Mouse (Mus musculus) embryonic facial prominence, embryonic 13.5 days (tissue): ENCODE data around the gene Slc7a10. TPM values are rescaled to one million over a fixed set of nuclear protein-coding genes. Genes with fewer than 3 reads are reported as not detected.

Experiments used
- ATAC-seq: fragments of 200-750 bp; cut with Nextera tagmentation; 2 replicates; pipeline ENCODE4 v1.8.0; 2017; ENCODE audit warnings: low read depth; ENCODE audit not compliant: insufficient number of reproducible peaks, insufficient read depth, low FRiP score, low TSS enrichment
- H3K27ac ChIP-seq: fragments of 300-500 bp; sonication (generic); 2 replicates; pipeline ENCODE4 v1.5.1; 2015; ENCODE audit warnings: moderate library complexity, mild to moderate bottlenecking, inconsistent platforms
- H3K27me3 ChIP-seq: fragments of 300-500 bp; sonication (generic); 2 replicates; pipeline ENCODE4 v1.6.1; 2015; ENCODE audit warnings: mild to moderate bottlenecking, inconsistent platforms
- H3K36me3 ChIP-seq: fragments of 300-500 bp; sonication (generic); 2 replicates; pipeline ENCODE4 v1.6.1; 2015; ENCODE audit warnings: mild to moderate bottlenecking, inconsistent platforms
- H3K4me1 ChIP-seq: fragments of 300-500 bp; sonication (generic); 2 replicates; pipeline ENCODE4 v1.6.1; 2015; ENCODE audit warnings: inconsistent platforms
- H3K4me2 ChIP-seq: fragments of 300-500 bp; sonication (generic); 2 replicates; pipeline ENCODE4 v1.6.1; 2015; ENCODE audit warnings: moderate library complexity, mild to moderate bottlenecking, inconsistent platforms
- H3K4me3 ChIP-seq: fragments of 300-500 bp; sonication (generic); 2 replicates; pipeline ENCODE4 v1.5.1; 2015; ENCODE audit warnings: mild to moderate bottlenecking, inconsistent platforms
- H3K9ac ChIP-seq: fragments of 300-500 bp; sonication (generic); 2 replicates; pipeline ENCODE4 v1.6.1; 2015; ENCODE audit warnings: mild to moderate bottlenecking, inconsistent platforms
- H3K9me3 ChIP-seq: fragments of 300-500 bp; sonication (generic); 2 replicates; pipeline ENCODE4 v1.6.1; 2016; ENCODE audit warnings: inconsistent platforms
- WGBS: fragments of 180-500 bp; shearing (Covaris S2); methylation state at CpG from one replicate; pipeline ENCODE4 v1.1.7; 2015; ENCODE audit warnings: mixed read lengths; 5-methylcytosine and 5-hydroxymethylcytosine counted together
- polyA plus RNA-seq: library from polyadenylated mRNA; unstranded; fragments of >200 nt; fragmentation: Nextera tagmentation; extraction: Ambion mirVana; gene quantifications from 2 replicates; pipeline ENCODE4 v1.2.1, GENCODE M21; 2015

Gene Slc7a10
- polyA plus RNA-seq, 1 experiment from 2014 or later: 5.5 TPM

GRCm38 (mm10) chr7:35154449-35154848 is 31.7 kb upstream of the Slc7a10 start:
- Histone ChIP-seq H3K4me2 (no peak overlapping the region), H3K27ac (no peak overlapping the region), H3K9ac (no peak overlapping the region), H3K4me1 (peaks cover 13% of the 10 kb centered on the region), H3K27me3 (0 out of 2 replicates have a peak, but pooled peaks cover 3% of the 10 kb centered on the region), H3K4me3 (no peak overlapping the region), H3K9me3 (no peaks in the 10 kb centered on the region; the same call in 1 of the 2 replicates), H3K36me3 (no peaks in the 10 kb centered on the region)
- ATAC-seq: no peak
- WGBS: 83% methylated on average over 12 of the region's 12 CpGs

GRCm38 (mm10) chr7:35156561-35157477 is 29.4 kb upstream of the Slc7a10 start:
- ATAC-seq: no peak
- H3K36me3 ChIP-seq: no peaks in the 10 kb centered on the region
- 70% methylated on average over 16 of the region's 16 CpGs for WGBS
- 0 out of 2 replicates have a peak, but pooled peaks cover 3% of the 10 kb centered on the region for H3K27me3 ChIP-seq
- no peaks in the 10 kb centered on the region; the same call in 1 of the 2 replicates for H3K9me3 ChIP-seq
- no peak overlapping the region for H3K4me3 ChIP-seq
- H3K9ac ChIP-seq: no peak overlapping the region
- no peak overlapping the region for H3K4me2 ChIP-seq
- no peak overlapping the region for H3K27ac ChIP-seq
- H3K4me1 ChIP-seq: peaks cover 10% of the 10 kb centered on the region

DNA sequence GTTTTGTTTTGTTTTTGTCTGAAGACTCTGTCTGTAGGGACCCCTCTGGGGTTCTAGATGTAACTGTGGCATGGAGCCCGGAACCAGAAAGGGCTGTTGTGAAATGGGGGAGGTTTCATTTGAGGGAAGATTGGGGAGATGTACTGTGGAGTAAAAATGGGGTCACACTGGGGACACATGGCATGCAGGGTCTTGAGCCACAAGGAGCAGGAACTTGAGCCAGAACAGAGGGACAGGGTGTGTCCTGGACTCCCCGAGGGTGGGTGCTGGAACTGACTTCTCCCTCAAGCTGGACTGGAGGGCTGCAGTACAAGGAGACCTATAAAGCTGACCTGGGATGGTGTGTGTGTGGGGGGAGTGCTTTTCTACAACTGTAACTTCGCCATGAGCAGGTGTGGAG is 28.7 kb upstream of the Slc7a10 start:
- no peak overlapping the region for H3K27ac ChIP-seq
- no peaks in the 10 kb centered on the region for H3K36me3 ChIP-seq
- H3K4me1 ChIP-seq: 0 out of 2 replicates have a peak, but pooled peaks cover 3% of the 10 kb centered on the region
- 72% methylated on average over 3 of the region's 3 CpGs for WGBS
- no peaks in the 10 kb centered on the region; the same call in 1 of the 2 replicates for H3K9me3 ChIP-seq
- H3K4me2 ChIP-seq: no peak overlapping the region
- H3K9ac ChIP-seq: no peak overlapping the region
- 0 out of 2 replicates have a peak, but pooled peaks cover 3% of the 10 kb centered on the region for H3K27me3 ChIP-seq
- no peak overlapping the region for H3K4me3 ChIP-seq
- no peak for ATAC-seq

- Histone ChIP-seq H3K9me3 (no peaks in the 10 kb centered on the region; the same call in 1 of the 2 replicates), H3K36me3 (no peaks in the 10 kb centered on the region), H3K9ac (no peak overlapping the region), H3K4me1 (0 out of 2 replicates have a peak, but pooled peaks cover 5% of the 10 kb centered on the region), H3K4me2 (no peak overlapping the region), H3K4me3 (no peak overlapping the region), H3K27me3 (no peaks in the 10 kb centered on the region), H3K27ac (no peak overlapping the region)
- WGBS: 83% methylated on average over 6 of the region's 6 CpGs
- ATAC-seq: no peak
Measured at GRCm38 (mm10) chr7:35162443-35162842, 23.7 kb upstream of the Slc7a10 start.

DNA sequence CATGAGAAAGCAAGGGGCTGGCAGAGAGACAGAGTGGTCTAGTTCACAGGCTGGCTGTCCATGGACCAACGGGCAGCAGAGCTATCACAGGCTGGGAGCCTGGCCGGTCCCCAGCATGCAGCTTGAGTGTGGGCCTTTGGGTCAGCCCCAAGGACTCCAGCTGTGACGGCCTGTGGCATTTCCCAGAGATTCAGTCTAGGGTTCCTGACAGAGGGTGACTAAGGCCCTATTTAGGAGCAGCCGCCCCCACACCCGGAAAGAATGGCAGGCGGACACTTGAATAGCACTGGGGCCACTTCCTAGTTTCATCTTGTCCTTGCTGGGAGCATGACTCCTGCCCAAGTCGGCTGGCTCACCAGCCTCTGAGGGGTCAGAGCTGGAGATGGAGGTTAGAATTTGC is 22.6 kb upstream of the Slc7a10 start:
- H3K36me3 ChIP-seq: no peaks in the 10 kb centered on the region
- no peak overlapping the region for H3K4me3 ChIP-seq
- no peak overlapping the region for H3K4me2 ChIP-seq
- no peak overlapping the region for H3K9ac ChIP-seq
- H3K27ac ChIP-seq: no peak overlapping the region
- 0 out of 2 replicates have a peak, but pooled peaks cover 5% of the 10 kb centered on the region for H3K4me1 ChIP-seq
- ATAC-seq: no peak
- WGBS: 75% methylated on average over 7 of the region's 7 CpGs
- no peaks in the 10 kb centered on the region for H3K27me3 ChIP-seq
- H3K9me3 ChIP-seq: no peaks in the 10 kb centered on the region; the same call in 1 of the 2 replicates

- 0 out of 2 replicates have a peak, but pooled peaks cover 5% of the 10 kb centered on the region for H3K4me1 ChIP-seq
- no peak overlapping the region for H3K4me3 ChIP-seq
- no peak for ATAC-seq
- H3K27me3 ChIP-seq: no peaks in the 10 kb centered on the region
- WGBS: 68% methylated on average over 6 of the region's 6 CpGs
- no peaks in the 10 kb centered on the region for H3K36me3 ChIP-seq
- H3K27ac ChIP-seq: no peak overlapping the region
- no peak overlapping the region for H3K4me2 ChIP-seq
- H3K9ac ChIP-seq: no peak overlapping the region
- no peaks in the 10 kb centered on the region; the same call in 1 of the 2 replicates for H3K9me3 ChIP-seq
Measured at GRCm38 (mm10) chr7:35164131-35164530, 22.1 kb upstream of the Slc7a10 start.

GRCm38 (mm10) chr7:35166988-35167387 is 19.2 kb upstream of the Slc7a10 start:
- no peak overlapping the region for H3K4me3 ChIP-seq
- no peak overlapping the region for H3K9ac ChIP-seq
- no peak overlapping the region for H3K4me2 ChIP-seq
- H3K9me3 ChIP-seq: no peaks in the 10 kb centered on the region
- peaks cover 8% of the 10 kb centered on the region; the same call in 1 of the 2 replicates for H3K4me1 ChIP-seq
- WGBS: 81% methylated on average over 5 of the region's 5 CpGs
- no peaks in the 10 kb centered on the region for H3K36me3 ChIP-seq
- ATAC-seq: no peak
- peaks cover 9% of the 10 kb centered on the region; the same call in 1 of the 2 replicates for H3K27me3 ChIP-seq
- H3K27ac ChIP-seq: no peak overlapping the region

GRCm38 (mm10) chr7:35167925-35168324 is 18.3 kb upstream of the Slc7a10 start:
- no peaks in the 10 kb centered on the region for H3K36me3 ChIP-seq
- H3K27me3 ChIP-seq: peaks cover 16% of the 10 kb centered on the region
- no peak overlapping the region for H3K27ac ChIP-seq
- no peak overlapping the region for H3K9ac ChIP-seq
- no peak overlapping the region for H3K4me2 ChIP-seq
- H3K4me3 ChIP-seq: no peak overlapping the region
- WGBS: 39% methylated on average over 2 of the region's 2 CpGs
- no peaks in the 10 kb centered on the region for H3K9me3 ChIP-seq
- no peak for ATAC-seq
- peaks cover 14% of the 10 kb centered on the region; the same call in 1 of the 2 replicates for H3K4me1 ChIP-seq

DNA sequence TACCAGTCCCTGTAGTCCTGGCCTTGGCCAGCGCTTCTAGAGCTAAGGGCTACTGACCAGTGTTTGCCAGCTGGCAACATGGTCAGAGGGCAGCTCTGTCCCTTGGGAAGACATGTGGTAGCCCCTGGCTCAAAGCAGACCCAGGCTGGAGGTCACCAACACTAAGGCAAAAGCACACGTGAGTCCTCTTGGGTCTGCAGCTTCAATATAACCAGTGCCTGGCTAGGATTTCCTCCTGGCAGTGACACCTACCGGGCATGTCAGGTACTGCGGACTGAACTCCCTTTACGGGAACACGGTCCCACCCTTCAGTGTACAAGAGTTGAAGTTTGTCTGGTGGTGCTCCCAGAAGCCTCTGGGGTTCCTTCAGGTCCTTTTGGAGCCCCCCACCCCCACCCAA is 16.8 kb upstream of the Slc7a10 start:
- Histone ChIP-seq H3K9me3 (no peaks in the 10 kb centered on the region), H3K9ac (no peak overlapping the region), H3K36me3 (no peaks in the 10 kb centered on the region), H3K4me3 (no peak overlapping the region), H3K27ac (no peak overlapping the region), H3K4me2 (no peak overlapping the region), H3K4me1 (peaks cover 14% of the 10 kb centered on the region; the same call in 1 of the 2 replicates), H3K27me3 (peaks cover 24% of the 10 kb centered on the region)
- WGBS: 14% methylated on average over 6 of the region's 6 CpGs
- ATAC-seq: no peak

- Histone ChIP-seq H3K4me2 (peak overlapping the region; percentile 49), H3K27me3 (peaks cover 24% of the 10 kb centered on the region), H3K27ac (no peak overlapping the region), H3K4me3 (no peak overlapping the region), H3K9me3 (no peaks in the 10 kb centered on the region), H3K36me3 (no peaks in the 10 kb centered on the region), H3K9ac (0 out of 2 replicates have a peak overlapping the region, but pooled peaks have one; percentile 36), H3K4me1 (peaks cover 9% of the 10 kb centered on the region; the same call in 1 of the 2 replicates)
- WGBS: 1% methylated on average over 16 of the region's 16 CpGs
- ATAC-seq: no peak
Measured at GRCm38 (mm10) chr7:35171867-35172382, 14.3 kb upstream of the Slc7a10 start.

- H3K27me3 ChIP-seq: peaks cover 24% of the 10 kb centered on the region
- H3K4me2 ChIP-seq: peak overlapping the region; percentile 49; the same call in 1 of the 2 replicates
- H3K9ac ChIP-seq: 0 out of 2 replicates have a peak overlapping the region, but pooled peaks have one; percentile 36
- no peak for ATAC-seq
- H3K4me1 ChIP-seq: peaks cover 9% of the 10 kb centered on the region; the same call in 1 of the 2 replicates
- no peak overlapping the region for H3K27ac ChIP-seq
- WGBS: 75% methylated on average over 4 of the region's 4 CpGs
- H3K36me3 ChIP-seq: no peaks in the 10 kb centered on the region
- H3K9me3 ChIP-seq: no peaks in the 10 kb centered on the region
- no peak overlapping the region for H3K4me3 ChIP-seq
Measured at GRCm38 (mm10) chr7:35172519-35172918, 13.7 kb upstream of the Slc7a10 start.
